Comparison of ENCODE assay signal across 25 mouse cellular contexts in genomic region chr10:115758667-115759066, GRCm38 (mm10).
"Had no signal": no experiment of that assay in that cellular context is flagged by ENCODE, and none has a peak within 500 bp of the region (broad histone marks: within the 10 kb centered on the region; RNA-seq: fewer than 3 reads in every experiment).

No protein-coding gene starts in this region.

- H3K36me3 ChIP-seq: heart, embryonic 10.5 days; heart, embryonic 12.5 days; hindbrain, embryonic 13.5 days; hindbrain, embryonic 15.5 days; kidney, embryonic 15.5 days; limb, embryonic 10.5 days; limb, embryonic 12.5 days; liver, embryonic 13.5 days had no signal

- H3K27me3 ChIP-seq: heart, embryonic 12.5 days; hindbrain, embryonic 13.5 days; hindbrain, embryonic 15.5 days; kidney, embryonic 15.5 days; limb, embryonic 12.5 days; liver, embryonic 13.5 days had no signal

- ATAC-seq: hindbrain, postnatal 0 days; intestine, embryonic 16.5 days had no signal

- H3K4me2 ChIP-seq: heart, embryonic 12.5 days; hindbrain, embryonic 13.5 days; hindbrain, embryonic 15.5 days; kidney, embryonic 15.5 days; limb, embryonic 12.5 days; liver, embryonic 11.5 days; liver, embryonic 13.5 days had no signal

- H3K4me1 ChIP-seq: heart, embryonic 10.5 days; heart, embryonic 12.5 days; hindbrain, embryonic 13.5 days; hindbrain, embryonic 15.5 days; kidney, embryonic 15.5 days; limb, embryonic 10.5 days; limb, embryonic 12.5 days; liver, embryonic 13.5 days had no signal

- H3K9ac ChIP-seq: heart, embryonic 12.5 days; hindbrain, embryonic 13.5 days; hindbrain, embryonic 15.5 days; kidney, embryonic 15.5 days; limb, embryonic 12.5 days; liver, embryonic 13.5 days had no signal

- DNase-seq: gastrocnemius, postnatal 14 days; gastrocnemius, postnatal 36 days; heart, adult 11 months; heart, postnatal 10 days; heart, postnatal 36 days; kidney, adult 11 months; kidney, adult 2 months; kidney, adult 9 months; kidney, postnatal 14 days; kidney, postnatal 36 days; layer of hippocampus, adult 9-11 months; layer of hippocampus, postnatal 36 days; liver; liver, embryonic 13.5 days had no signal

- H3K27ac ChIP-seq: heart, embryonic 10.5 days; hindbrain, embryonic 13.5 days; hindbrain, embryonic 15.5 days; hindbrain, postnatal 0 days; kidney, embryonic 15.5 days; kidney, postnatal 0 days; limb, embryonic 10.5 days; limb, embryonic 12.5 days; liver, embryonic 13.5 days had no signal

- H3K9me3 ChIP-seq: heart, embryonic 10.5 days; heart, embryonic 12.5 days; hindbrain, embryonic 13.5 days; hindbrain, embryonic 15.5 days; kidney, embryonic 15.5 days; limb, embryonic 10.5 days; limb, embryonic 12.5 days; liver, embryonic 13.5 days had no signal

- H3K4me3 ChIP-seq: heart, embryonic 10.5 days; heart, embryonic 12.5 days; hindbrain, embryonic 13.5 days; hindbrain, embryonic 15.5 days; kidney, embryonic 15.5 days; limb, embryonic 10.5 days; limb, embryonic 12.5 days; liver, embryonic 13.5 days had no signal
